In the genomic region with DNA sequence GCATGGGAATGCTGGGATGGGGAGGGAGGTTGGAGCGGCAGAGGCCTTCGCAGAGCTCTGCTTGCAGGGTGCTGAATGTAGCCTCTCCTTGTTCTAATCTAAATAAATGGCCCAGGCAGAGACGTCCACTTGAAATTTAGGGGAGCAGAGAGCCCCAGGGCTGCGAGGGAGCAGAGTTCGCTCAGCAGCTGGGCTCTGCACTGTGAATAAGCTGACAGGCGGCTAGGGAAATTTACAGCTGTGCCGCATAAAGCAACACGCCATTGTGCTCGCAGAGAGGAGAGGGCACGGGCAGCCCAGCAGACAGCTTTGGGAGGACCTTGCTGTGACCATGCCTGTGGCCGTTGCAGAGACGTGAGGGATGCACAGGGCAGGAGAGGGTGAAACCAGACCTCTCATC, we compare ENCODE assay signal across 14 mouse cellular contexts. TPM values are rescaled to one million over a fixed set of nuclear protein-coding genes. Genes with fewer than 3 reads are reported as not detected.
A peak's percentile ranks its signal among the peaks of the same experiment; 100 is the strongest.
DNase-seq lines count a peak whose midpoint lies in the region; ATAC-seq lines count a peak whose summit lies in the region.
"Had no signal": no experiment of that assay in that cellular context is flagged by ENCODE, and none has a peak within 500 bp of the region (broad histone marks: within the 10 kb centered on the region; RNA-seq: fewer than 3 reads in every experiment).

No protein-coding gene starts in this region.

- intact Hi-C loops in heart, postnatal 25 days (cut with DNase I) = loop anchor here (2.0 to 5.0 kb wide), 3 partner anchors 36 to 306 kb away; partner anchors contain the start of gene Prdm16
- intact Hi-C loops in left cerebral cortex, postnatal 10 days (cut with DNase I) = no loop called here

- ATAC-seq in heart, embryonic 15.5 days (replicated peaks; ENCODE audit: insufficient number of reproducible peaks, insufficient read depth, low FRiP score, low read depth) = no peak
- peak; percentile 35; the same call in 1 of the 2 replicates for ATAC-seq in lung, embryonic 15.5 days (ENCODE audit: borderline replicate concordance, extremely low read depth, low FRiP score, low TSS enrichment)
- no peak for ATAC-seq in limb, embryonic 12.5 days (ENCODE audit: insufficient number of reproducible peaks, insufficient read depth, low FRiP score, low TSS enrichment, low read depth)

- H3K27me3 ChIP-seq in heart, embryonic 15.5 days = peaks cover 10% of the 10 kb centered on the region; the same call in 1 of the 2 replicates
- peaks cover 6% of the 10 kb centered on the region; the same call in 1 of the 2 replicates for H3K27me3 ChIP-seq in lung, embryonic 15.5 days
- H3K27me3 ChIP-seq in limb, embryonic 12.5 days = no peaks in the 10 kb centered on the region

- H3K4me2 ChIP-seq in heart, embryonic 15.5 days = no peak overlapping the region
- H3K4me2 ChIP-seq in lung, embryonic 15.5 days = no peak overlapping the region
- H3K4me2 ChIP-seq in limb, embryonic 12.5 days = no peak overlapping the region

- H3K36me3 ChIP-seq in heart, embryonic 15.5 days = peaks cover 3% of the 10 kb centered on the region; the same call in 1 of the 2 replicates
- H3K36me3 ChIP-seq in lung, embryonic 15.5 days = no peaks in the 10 kb centered on the region
- H3K36me3 ChIP-seq in limb, embryonic 12.5 days = peaks cover 69% of the 10 kb centered on the region

- H3K27ac ChIP-seq in heart, embryonic 15.5 days = peak overlapping the region; percentile 96
- H3K27ac ChIP-seq in lung, embryonic 15.5 days = 0 out of 2 replicates have a peak overlapping the region, but pooled peaks have one; percentile 5
- peak overlapping the region; percentile 77 for H3K27ac ChIP-seq in limb, embryonic 12.5 days
- H3K27ac ChIP-seq: layer of hippocampus, adult 2 months had no signal

- no peak overlapping the region for H3K4me3 ChIP-seq in heart, embryonic 15.5 days
- H3K4me3 ChIP-seq in lung, embryonic 15.5 days = no peak overlapping the region
- H3K4me3 ChIP-seq in limb, embryonic 12.5 days (replicated peaks) = no peak overlapping the region
- H3K4me3 ChIP-seq: erythroblast, embryonic 14.5 days; layer of hippocampus, adult 2 months had no signal

- H3K9me3 ChIP-seq in heart, embryonic 15.5 days (replicated peaks) = no peaks in the 10 kb centered on the region
- H3K9me3 ChIP-seq in lung, embryonic 15.5 days = no peaks in the 10 kb centered on the region
- H3K9me3 ChIP-seq in limb, embryonic 12.5 days = no peaks in the 10 kb centered on the region

- peaks cover 52% of the 10 kb centered on the region for H3K4me1 ChIP-seq in heart, embryonic 15.5 days (replicated peaks)
- peaks cover 30% of the 10 kb centered on the region; the same call in 1 of the 2 replicates for H3K4me1 ChIP-seq in lung, embryonic 15.5 days
- peaks cover 73% of the 10 kb centered on the region for H3K4me1 ChIP-seq in limb, embryonic 12.5 days (replicated peaks)

- no peak overlapping the region for H3K9ac ChIP-seq in heart, embryonic 15.5 days
- no peak overlapping the region for H3K9ac ChIP-seq in lung, embryonic 15.5 days
- H3K9ac ChIP-seq in limb, embryonic 12.5 days (replicated peaks) = no peak overlapping the region

- DNase-seq in heart, postnatal 25 days (ENCODE audit: low spot score) = no peak
- no peak for DNase-seq in lung, adult 18-20 months
- peak; percentile 64 for DNase-seq in neural tube, embryonic 10.5 days (ENCODE audit: extremely low spot score, low spot score)
- no peak for DNase-seq in right cerebral cortex, postnatal 36 days (ENCODE audit: low spot score in 2 of 2)
- DNase-seq in left cerebral cortex, postnatal 10 days (ENCODE audit: extremely low spot score in 1 of 2, low spot score in 2 of 2) = no peak
- DNase-seq: cerebellum, adult 9-10 months; thymus, postnatal 14 days had no signal

- 57% methylated on average over 12 of the region's 12 CpGs for WGBS in heart, embryonic 15.5 days
- 37% methylated on average over 12 of the region's 12 CpGs for WGBS in lung, embryonic 15.5 days
- WGBS in limb, embryonic 12.5 days = 28% methylated on average over 12 of the region's 12 CpGs

RNA-seq across cellular contexts. Expression of gene B230104I21Rik, which starts 4.7 kb away (rescaled TPM):
- not detected in 2 replicates for polyA plus RNA-seq in heart, embryonic 15.5 days (2015; fragmentation: Nextera tagmentation; extraction: Ambion mirVana)
- not detected for total RNA-seq in heart, postnatal 25 days (2021)
- not detected in 2 replicates for polyA plus RNA-seq in lung, embryonic 15.5 days (2015; fragmentation: Nextera tagmentation; extraction: Ambion mirVana)
- polyA plus RNA-seq in limb, embryonic 12.5 days (2016; fragmentation: Nextera tagmentation; extraction: Ambion mirVana) = 0.33 TPM in 1 of 2 replicates, not detected in the other
- not detected for total RNA-seq in left cerebral cortex, postnatal 10 days (2021)
- total RNA-seq: left cerebral cortex, postnatal 36 days had no signal
- polyA plus RNA-seq: erythroblast, embryonic 14.5 days; gonadal fat pad, adult 2 months had no signal

RNA-seq across cellular contexts. Expression of gene Arhgef16, which starts 29.8 kb away (rescaled TPM):
- 1.8 and 5.7 TPM in 2 replicates for polyA plus RNA-seq in heart, embryonic 15.5 days (2015; fragmentation: Nextera tagmentation; extraction: Ambion mirVana)
- under 1 TPM; 0.36 to 0.62 TPM for total RNA-seq in heart, postnatal 25 days (2021)
- 20.8 and 23.0 TPM in 2 replicates for polyA plus RNA-seq in lung, embryonic 15.5 days (2015; fragmentation: Nextera tagmentation; extraction: Ambion mirVana)
- 4.2 and 5.2 TPM in 2 replicates for polyA plus RNA-seq in limb, embryonic 12.5 days (2016; fragmentation: Nextera tagmentation; extraction: Ambion mirVana)
- total RNA-seq in left cerebral cortex, postnatal 10 days (2021) = under 1 TPM; 0.21 to 0.69 TPM

Comparison
In these comparisons a context has a peak if more than half of its experiments do, and no peak if none do; other contexts are left out.
1. H3K27ac ChIP-seq: peak in every context shown above with its lines; median percentile 96 in heart, embryonic 15.5 days; 77 in limb, embryonic 12.5 days; 5 in lung, embryonic 15.5 days.